Mouse (Mus musculus): ENCODE results near the gene Erp44. TPM values are rescaled to one million over a fixed set of nuclear protein-coding genes. Genes with fewer than 3 reads are reported as not detected.

Erp44 gene
- polyA plus RNA-seq, 1 experiment = 25.0 TPM

- Histone ChIP-seq H3K27ac (ENCODE audit: insufficient read depth, low read length) (no peak overlapping the region), H3K4me1 (ENCODE audit: control insufficient read depth, insufficient read depth, low read length) (peaks cover 6% of the 10 kb centered on the region)
- no peak for TF ChIP-seq CTCF (IDR thresholded peaks at IDR 0.05; ENCODE audit: extremely low read depth, insufficient read depth, low read length)
- no peak for TF ChIP-seq POLR2A (IDR thresholded peaks at IDR 0.05; ENCODE audit: extremely low read depth, insufficient read depth, low read length)
Observed at GRCm38 (mm10) chr4:48149492-48149891, 129.9 kb downstream of the Erp44 start.

More at GRCm38 (mm10) chr4:48149492-48149891, 129.9 kb downstream of the Erp44 start:
- no peak overlapping the region for H3K4me3 ChIP-seq (ENCODE audit: insufficient read depth, low read length)

Other genes starting within 250 kb of the Erp44 start
- gene Nr4a3, start 234.4 kb downstream of the Erp44 start, polyA plus RNA-seq (2012; rRNA removed) = 10.5 and 12.0 TPM in 2 replicates
- 12.9 and 13.6 TPM in 2 replicates for gene Stx17, start 154.6 kb downstream of the Erp44 start, polyA plus RNA-seq (2012; rRNA removed)
- 10.4 and 10.7 TPM in 2 replicates for gene Invs, start 202 bp upstream of the Erp44 start, polyA plus RNA-seq (2012; rRNA removed)
- gene Tex10, start 193.9 kb upstream of the Erp44 start, polyA plus RNA-seq (2012; rRNA removed) = 19.7 TPM in 2 replicates